Mouse (Mus musculus) erythroblast, embryonic 14.5 days (primary cell): Measurements from ENCODE around the gene Hepacam2.

Experiments used
- GATA1 ChIP-seq: IDR thresholded peaks from 2 replicates; pipeline ENCODE4 v1.6.1; 2012; ENCODE audit warnings: low read length, inconsistent platforms, mixed read lengths
- TAL1 ChIP-seq: IDR thresholded peaks from 3 replicates; pipeline ENCODE4 v1.6.1; 2012; ENCODE audit warnings: low read length, inconsistent platforms, mixed read lengths

DNA sequence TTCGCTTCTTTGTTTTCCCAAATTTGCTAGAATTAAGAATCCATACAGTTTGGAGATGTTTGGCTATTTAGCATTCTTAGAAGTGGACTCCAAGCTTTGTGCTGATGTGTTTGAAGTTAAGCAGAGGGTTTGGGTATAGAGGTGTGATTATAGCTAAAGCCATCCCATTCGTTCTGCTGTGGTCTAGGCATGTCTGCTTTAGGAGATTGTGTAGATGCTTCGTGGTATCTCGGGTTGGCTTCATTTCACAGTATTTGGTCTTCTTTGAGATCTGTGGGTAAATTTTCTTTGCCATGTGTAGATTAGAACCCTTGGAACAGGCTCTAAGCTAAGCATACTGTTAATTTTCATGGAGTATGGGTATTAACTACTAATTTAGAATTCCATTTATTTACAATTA, 30.1 kb upstream of the Hepacam2 start:
- TF ChIP-seq GATA1 (no peak), TAL1 (no peak)
